Mouse (Mus musculus): ENCODE measurements around the gene Uvrag.
A peak's percentile ranks its signal among the peaks of the same experiment; 100 is the strongest.
"Not testable (repeated sequence)": the region's sequence is repeated elsewhere in the genome, so short reads cannot be mapped to it uniquely, and the experiment has no call there.

Gene Uvrag

DNA sequence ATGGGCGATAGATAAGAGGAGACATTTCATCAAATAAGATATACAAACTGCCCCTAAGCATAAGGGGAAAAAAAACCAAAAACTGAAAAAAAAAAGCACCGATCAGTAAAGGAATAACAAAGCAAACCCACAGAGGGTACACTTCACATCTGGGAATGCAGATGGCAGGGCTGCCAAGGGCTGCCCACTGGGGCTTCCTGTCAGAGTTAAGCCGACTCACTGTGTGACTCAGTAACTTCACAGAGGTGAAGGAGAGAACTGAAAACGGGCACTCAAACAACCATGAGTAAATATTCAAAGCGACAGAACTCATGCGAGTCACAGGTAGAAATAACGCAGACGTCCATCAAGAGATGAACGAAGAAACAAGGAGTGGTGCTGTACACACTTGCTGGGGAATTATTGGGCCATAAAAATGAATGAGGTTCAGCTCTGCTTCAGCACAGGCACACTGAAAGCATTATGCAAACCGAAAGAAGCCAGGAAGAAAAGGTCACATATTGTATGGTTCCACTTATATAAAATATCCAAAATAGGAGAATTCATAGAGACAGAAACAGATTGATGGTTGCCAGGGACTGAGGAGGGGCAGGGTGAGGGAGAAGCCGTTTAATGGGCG is 164.0 kb downstream of the Uvrag start:
- no peak for DNase-seq (ENCODE audit: low spot score in 2 of 2)

DNA sequence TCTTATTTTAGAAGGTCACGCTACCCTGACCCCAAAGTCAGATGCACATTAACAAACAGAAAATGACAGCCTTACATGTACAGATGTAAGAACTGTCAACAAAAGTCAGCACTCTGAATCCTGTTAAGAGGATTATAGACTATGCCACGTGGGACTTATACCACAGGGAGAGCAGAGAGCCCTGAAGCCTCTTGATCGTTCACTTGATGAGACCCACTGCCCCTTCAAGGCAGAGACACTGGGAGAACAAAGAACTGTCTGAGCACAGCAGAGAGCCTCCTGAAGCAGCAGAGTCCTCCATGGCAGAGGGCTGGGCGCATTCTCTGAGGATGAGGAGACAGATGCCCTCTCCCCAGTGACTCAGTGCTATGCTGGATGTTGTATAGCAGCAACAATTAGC is 166.4 kb downstream of the Uvrag start:
- no peak for DNase-seq (ENCODE audit: low spot score in 2 of 2)

DNA sequence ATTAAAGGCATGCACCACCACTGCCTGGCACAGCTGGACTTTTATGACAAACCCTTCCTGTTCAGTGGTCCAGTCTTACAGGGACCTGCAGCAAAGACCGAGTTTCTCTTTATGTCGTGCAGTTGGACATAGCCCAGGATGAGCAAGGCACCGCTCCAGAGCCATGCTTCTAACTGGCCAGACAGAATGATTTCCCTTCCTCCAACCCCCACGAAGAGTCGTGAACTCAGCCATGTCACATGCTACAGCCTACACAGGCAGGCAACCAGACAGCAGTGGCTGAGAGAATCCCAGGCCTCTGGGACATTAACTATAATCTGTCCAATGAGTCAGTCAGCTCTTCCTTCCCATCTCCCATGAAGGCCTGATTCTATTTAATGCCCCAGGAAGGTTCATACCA is 170.2 kb downstream of the Uvrag start:
- no peak for DNase-seq (ENCODE audit: low spot score in 2 of 2)

DNA sequence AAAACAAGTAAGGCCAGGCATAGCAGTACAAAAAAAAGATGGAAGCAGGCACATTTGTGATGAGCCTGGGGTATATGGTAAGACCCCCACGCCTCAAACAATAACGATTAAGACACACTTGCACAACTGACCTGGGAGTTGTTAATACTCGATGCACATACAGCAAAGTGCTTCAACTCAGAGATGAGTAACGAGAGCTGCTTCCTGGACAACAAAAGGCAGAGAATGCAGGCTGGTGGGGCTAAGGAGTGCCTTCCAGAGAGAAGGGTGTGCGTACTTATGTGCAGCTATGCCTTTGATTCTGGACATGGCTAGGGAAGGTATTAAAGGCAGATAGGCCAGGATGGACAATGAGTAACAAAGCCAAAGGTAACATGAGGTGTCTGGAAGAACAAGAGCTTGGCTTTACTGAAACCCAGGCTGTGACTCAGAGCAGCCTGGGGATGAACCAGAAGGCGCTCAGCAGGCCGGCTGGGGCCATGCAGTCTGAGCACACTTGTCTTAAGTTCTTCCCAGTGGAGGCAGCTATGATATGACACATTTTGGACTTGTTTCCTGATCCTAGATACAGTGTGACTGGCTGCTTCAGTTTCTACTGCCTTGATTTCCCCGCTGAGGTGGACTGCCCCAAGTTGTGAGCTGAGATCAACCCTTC is 172.1 kb downstream of the Uvrag start:
- no peak for DNase-seq (ENCODE audit: low spot score in 2 of 2)

DNA sequence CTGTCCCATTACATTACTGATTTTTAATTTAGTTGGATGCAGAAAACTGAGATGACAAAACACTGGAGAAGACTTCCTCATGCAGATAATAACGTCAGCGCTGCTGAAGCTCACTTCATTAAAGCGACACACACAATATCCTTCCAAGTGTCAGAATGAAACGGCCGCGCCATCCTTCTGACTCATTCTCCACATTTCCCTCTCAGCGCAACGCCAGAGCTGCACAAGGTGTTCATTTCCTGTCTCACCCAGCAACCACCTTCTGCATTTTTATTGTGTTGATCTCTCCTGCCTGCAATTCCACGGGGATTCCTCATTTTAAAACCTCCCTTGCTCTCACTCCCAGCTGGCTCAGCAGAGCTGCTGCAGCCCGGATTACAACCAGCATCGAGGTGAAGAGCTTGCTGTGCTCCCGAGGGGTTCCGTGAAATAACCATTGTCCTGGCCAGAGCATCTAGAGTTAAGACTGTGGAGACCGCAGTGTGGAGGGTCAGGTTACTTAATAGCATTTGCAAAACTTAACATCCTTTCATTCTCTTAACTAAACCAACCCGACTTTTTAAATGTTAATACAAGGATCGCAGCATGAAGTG is 172.8 kb downstream of the Uvrag start:
- no peak for DNase-seq (ENCODE audit: low spot score in 2 of 2)

DNA sequence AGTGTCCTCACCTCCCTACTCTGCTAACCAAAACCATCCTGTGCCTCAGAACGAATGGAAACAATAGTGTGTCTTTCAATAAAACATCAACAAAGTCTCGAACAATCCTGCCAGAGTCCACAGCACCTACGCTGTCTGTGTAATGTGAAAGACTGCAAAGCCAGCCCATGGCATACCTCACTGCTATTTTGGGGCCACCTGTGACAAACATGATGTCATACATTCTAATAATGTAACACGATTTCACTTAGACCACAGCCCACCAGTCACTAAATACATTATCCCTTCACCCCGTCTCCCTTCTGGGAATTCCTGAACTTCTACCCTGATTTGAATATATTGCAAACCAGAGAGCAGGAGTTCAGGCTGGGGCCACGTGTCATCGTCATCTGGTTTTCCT is 173.3 kb downstream of the Uvrag start:
- no peak for DNase-seq (ENCODE audit: low spot score in 2 of 2)

DNA sequence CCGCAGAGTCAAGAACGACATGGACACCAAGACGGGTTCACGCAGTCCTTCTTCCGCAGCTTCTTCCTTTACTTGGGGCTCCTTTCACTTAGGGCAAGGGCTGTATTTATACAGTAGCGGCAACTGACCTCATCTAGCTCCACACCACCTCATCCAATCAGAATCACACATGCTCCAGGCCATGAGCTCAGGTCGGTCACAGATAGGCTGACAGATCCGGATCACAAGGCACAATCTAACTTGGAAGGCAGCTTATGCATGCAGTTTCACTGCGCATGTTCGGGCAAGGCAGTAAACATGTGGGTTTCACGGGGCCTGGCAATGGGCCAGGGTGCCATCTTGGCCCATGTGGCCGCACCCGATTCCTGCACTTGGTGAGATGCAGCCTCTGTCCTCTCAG is 177.4 kb downstream of the Uvrag start:
- DNase-seq (ENCODE audit: low spot score in 2 of 2): not testable (repeated sequence)

DNA sequence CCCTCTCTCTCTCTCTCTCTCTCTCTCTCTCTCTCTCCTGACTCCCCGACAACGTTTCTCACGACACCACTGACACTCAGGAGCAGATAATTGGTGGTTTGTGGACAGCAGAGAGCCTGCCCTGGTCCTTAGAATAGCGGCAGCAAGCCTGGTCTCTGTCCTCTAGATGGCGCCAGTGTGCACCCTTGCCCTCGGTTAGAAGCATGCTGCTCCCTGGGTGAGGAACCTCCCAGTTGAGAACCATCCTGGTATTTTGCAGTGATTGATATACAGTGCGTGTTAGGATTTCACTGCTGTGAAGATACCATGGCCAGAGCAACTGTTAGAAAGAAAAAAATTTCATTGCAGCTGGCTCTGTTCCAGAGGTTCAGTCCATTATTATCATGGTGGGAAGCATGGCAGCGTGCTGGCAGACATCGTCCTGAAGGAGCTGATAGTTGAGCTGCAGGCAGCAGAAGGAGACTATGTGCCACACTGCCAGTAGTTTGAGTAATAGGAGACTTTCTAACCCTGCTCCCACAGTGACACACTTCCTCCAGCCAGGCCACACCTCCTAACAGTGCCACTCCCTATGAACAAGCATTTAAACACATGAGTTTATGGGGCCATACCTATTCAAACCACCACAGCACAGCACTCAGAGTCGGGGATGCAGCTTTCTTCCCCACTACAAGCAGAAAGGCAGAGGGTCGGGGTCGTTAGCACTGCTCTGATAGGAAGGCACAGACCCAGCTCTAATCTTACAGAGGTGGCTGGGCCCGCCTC is 178.2 kb downstream of the Uvrag start:
- DNase-seq (ENCODE audit: low spot score in 2 of 2): peak; percentile 19 to 50

DNA sequence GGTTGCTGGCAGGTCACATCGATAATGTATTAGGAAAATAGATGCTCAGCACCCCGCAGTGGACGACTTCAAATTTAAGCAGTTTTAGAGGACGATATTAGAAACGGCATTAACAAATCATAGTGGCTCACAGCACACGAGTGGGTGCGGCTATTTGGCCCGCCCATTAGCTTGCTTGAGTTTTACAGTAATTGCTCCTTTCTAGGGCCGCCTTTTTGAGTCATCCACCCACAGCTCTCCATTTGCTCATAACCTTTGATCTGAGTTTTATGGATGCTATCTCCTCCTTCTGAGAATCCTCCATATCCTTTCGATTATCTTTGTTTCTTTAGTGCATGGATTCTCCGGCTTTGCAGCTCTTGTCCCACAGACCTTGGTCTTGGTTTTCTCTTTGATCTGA is 178.9 kb downstream of the Uvrag start:
- DNase-seq (ENCODE audit: low spot score in 2 of 2): peak in 1 of 2 experiments; percentile 21

DNA sequence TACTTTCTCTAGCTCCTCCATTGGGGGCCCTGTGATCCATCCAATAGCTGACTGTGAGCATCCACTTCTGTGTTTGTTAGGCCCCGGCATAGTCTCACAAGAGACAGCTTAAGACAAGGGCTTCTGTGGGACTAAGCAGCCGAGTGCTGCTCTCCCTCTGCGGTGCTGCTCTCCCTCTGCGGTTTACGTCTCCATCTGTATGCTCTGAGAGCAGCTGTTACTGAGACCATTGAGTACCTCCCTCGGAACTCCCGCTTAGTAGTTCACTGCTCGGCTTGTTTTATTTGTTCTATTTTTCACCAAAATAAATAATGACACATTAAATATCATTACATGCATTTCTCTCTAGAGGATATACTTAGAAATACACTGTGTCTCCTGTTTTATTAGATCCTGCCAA is 180.7 kb downstream of the Uvrag start:
- DNase-seq (ENCODE audit: low spot score in 2 of 2): no peak

DNA sequence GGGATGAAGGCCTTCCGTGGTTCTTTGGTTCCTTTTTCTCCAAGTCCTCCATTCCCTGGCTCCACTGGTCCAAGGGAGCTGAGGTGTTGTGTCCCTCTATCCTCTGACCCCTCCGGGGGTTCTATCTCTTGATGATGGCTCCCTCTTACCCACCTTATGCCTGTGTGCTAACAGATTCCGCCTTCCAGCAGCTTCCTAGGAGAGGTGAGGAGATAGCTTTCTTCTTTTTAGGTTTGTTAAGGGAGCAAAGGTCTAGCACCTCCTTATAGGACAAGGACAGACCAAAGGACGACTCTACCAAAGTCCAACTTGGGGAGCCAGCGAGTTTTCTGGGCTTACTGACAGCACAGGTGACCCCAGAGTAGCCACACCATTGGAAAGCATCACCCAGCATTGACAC is 181.7 kb downstream of the Uvrag start:
- no peak for DNase-seq (ENCODE audit: low spot score in 2 of 2)

DNA sequence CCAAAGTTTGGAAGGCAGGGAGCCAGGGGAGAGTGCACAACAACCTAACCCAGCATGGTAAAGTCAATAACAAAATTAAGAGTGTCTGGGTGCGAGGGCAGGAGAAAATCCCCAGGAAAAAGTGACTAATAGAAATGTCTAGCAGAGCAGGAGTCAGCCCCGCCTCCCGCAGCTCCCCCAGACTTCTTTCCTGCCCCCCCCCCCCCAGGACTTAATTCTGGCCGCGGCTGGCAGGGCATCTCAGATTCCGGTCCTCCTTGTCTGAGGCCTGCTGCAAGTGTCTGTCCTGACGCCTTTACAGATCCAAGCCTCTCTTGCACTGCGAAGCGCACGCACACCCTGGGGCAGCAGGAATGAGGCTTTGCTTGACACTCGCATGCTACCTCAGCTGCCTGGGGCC is 182.8 kb downstream of the Uvrag start:
- DNase-seq (ENCODE audit: low spot score in 2 of 2): no peak

DNA sequence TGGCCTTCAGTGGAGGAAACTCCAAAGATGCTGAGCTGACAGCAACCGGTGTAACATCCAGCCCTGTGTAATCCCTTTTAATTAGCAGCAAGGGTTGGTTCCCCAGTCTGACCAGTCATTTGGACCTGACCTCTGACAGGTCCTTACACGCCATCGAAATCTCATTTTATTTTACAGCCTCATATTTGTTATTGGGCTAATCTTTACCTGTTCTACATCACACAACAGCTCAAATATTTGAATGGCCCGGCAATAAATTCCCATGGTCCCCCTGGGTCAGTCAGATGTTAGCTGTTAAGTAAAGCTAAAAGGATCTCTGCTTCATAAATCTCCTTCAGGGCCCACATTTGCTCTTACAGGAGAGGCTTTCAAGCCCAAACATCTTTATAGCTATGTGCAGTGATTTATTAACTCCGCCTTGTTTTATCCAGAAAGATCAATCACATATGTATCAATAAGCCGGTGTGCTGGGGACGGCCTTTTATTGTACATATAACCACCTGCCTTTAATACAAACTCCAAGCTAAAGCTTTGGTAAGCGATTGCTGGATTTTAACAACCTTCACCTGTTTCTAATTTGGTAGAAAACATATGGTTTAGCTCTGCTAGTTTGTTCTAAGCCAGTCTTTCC is 183.7 kb downstream of the Uvrag start:
- no peak for DNase-seq (ENCODE audit: low spot score in 2 of 2)

DNA sequence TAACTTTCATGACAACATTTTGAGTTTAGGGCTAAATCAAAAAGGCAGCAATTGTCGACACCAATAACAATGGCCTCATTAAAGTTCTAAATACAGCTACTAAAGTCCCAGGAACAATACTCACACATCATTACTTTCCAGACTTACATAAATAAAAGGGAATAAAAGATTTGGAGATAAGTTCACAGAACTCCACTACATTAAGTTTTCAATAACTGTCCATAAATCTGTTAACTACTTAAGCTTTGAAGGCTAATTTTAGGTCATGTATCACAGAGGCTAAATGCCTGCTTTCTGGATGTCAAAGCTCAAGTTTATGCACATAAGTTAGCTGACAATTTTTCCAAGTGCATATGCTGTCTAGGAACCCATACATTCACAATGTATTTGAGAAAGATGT is 184.3 kb downstream of the Uvrag start:
- DNase-seq (ENCODE audit: low spot score in 2 of 2): no peak

DNA sequence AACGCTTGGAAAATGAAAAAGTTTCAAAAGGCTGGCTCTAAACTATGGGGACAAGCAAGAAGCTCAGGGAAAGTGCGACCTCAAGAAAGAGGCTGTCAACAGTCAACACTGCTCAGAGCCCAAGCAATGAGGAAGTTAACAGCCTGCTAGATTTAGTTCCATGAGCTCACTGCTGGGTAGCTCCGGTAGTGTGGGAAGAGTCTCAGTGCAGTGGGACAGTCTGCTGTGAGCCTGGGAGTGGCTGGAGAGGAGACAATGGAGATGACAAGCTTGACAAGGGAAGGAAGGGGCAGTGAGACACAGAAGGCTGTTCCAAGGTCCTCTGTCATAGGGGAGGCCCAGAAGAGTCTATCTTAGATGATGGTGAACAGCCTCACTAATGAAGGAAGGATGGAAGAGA is 187.3 kb downstream of the Uvrag start:
- DNase-seq (ENCODE audit: low spot score in 2 of 2): no peak

DNA sequence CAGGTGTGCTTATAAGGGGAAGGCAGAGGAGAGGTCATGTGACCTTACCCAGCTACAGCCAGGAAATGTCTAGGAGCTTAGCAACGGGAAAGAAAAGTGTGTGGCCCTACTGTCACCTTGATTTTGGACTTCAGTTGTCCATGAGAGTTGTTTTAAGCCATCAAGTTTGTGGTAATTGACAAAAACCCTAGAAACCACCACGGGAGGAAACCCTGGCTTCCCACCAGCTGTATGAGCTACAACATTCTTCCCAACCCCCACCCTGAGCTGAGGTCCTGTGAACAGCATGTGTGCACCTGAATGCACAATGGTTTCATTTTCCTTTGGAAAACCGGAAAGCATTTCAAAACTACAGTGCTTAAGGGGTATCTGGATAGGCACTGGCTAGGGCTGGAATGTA is 196.0 kb downstream of the Uvrag start:
- no peak for DNase-seq (ENCODE audit: low spot score in 2 of 2)

DNA sequence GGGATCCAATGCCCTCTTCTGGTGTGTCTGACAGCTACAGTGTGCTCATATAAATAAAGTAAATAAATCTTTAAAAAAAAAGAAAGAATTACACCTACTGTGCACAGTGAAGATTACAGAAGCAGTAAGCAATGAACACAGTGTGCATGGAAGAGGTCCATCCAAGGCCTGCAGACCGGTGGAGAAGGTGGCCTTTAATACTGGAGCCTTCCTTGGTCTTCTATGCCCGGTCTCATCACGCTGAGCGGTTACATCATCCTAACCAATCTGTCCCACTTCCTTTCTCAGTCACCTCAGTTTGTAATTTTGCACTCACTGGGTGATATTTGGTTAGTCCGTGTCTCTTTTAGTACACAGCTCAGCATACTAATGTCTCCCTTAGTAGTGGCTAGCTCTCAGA is 197.3 kb downstream of the Uvrag start:
- no peak for DNase-seq (ENCODE audit: low spot score in 2 of 2)

DNA sequence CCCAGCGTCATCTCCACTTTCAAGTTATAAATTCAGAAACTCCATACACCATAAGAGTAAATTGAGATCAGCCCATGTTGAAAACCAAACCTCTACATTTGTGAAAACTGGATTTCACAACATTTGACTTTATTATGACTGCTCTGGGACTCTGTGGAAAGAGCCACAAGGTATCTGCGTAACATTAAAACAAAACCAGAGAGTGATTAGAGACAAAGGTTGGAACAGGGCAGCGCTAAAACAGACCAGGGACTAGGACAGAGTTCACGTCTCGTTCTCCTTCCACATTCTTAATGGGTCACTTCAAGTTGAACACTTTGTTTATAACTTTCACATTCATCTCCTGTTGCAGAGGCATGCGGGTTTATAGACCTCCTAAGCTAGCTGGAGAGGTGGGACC is 198.2 kb downstream of the Uvrag start:
- DNase-seq (ENCODE audit: low spot score in 2 of 2): no peak

DNA sequence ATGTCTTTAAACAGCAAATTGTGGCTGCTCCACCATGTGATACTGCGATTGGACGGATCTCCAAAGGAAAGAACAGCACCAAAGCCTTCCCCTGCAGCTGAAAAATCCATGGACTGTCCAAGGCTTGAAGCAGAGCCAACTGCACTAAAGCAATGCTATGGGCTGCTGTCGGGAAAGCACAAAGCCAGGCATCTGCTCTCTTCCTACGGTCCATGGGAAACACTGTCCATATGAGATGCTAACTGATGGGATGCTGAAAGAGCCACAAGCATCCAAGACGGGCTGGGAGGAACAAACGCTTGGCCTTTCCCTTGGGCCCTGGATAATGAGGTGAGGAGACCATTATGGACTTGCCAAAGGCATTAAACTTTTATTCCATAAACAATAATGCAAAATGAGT is 201.7 kb downstream of the Uvrag start:
- DNase-seq (ENCODE audit: low spot score in 2 of 2): no peak

DNA sequence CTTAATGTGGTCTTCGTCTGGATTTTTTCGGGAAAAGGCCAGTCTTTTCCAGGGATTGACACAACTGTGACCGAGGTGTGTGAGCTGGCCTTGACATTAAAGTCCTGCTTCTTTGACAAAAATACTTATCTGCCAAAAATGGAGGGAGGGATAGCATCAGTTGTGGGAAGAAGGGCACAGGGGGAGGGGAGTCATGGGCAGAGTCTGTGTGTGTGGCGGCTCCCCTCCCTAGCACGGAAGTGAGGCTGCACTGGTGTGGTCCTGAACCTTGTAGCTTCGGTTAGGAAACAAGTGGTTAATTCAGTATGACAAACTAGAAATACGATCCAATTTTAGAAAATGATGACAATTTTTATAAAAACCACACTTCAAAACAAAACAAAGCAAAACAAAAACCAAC is 202.3 kb downstream of the Uvrag start:
- no peak for DNase-seq (ENCODE audit: low spot score in 2 of 2)

DNA sequence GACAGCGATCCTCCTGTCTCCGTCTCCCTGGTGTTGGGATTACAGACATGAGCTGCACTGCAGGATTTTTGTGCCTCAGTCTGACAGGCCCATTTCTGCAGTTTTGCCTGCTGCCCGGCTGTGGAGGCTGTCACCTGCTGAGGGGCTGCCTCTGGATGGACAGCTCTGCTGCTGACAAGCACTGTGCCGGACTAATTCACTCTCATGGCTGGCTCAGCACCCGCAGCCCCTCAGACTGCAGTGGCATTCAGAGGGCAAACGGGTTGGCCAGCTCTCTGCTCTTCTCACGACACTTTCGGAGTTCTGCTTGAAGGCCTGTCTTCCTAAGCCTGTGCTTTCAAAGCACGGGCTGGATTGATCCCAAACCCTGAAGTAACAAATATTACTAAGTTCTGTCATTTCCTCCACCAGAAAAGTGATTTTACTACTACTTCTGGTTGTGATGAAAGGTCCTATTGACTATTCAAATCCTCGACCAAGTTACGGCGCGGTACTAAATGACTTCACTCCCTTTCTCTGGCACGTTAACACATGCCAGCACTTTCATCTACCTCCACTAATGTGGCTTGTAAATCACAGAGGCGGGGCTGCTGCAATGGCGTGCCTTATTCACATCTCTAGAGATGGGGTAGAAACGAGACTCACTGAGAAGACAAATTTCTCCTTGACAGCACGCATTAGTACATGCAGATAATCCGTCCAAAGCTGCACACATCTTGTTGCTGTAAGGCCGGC is 203.7 kb downstream of the Uvrag start:
- DNase-seq (ENCODE audit: low spot score in 2 of 2): no peak

DNA sequence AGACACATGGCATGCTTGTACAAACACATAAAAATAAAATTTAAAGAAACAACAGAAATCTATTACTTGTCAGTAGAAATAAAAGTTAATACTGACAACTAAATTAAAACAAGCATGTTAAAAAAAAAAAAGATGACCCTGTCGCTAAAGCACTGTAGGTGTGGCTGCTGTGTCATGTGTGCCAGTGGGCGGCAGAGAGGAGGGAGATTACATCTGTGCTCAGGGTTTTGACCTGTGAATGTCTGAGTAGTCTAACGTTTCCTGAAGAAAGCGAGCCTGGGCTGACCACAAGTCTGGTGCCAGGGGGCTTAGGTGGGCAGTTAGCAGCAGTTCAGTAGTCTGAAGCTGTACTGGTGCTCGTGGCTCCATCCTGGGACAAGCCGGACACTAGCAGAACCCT is 205.2 kb downstream of the Uvrag start:
- no peak for DNase-seq (ENCODE audit: low spot score in 2 of 2)

Data from urinary bladder, adult 18-20 months (tissue).